Mouse (Mus musculus): ENCODE measurements around the gene Hcar2. TPM values are rescaled to one million over a fixed set of nuclear protein-coding genes. Genes with fewer than 3 reads are reported as not detected.

Gene Hcar2
- polyA plus RNA-seq (2016; fragmentation: Nextera tagmentation; extraction: Ambion mirVana) = 0.17 and 0.18 TPM in 2 replicates

DNA sequence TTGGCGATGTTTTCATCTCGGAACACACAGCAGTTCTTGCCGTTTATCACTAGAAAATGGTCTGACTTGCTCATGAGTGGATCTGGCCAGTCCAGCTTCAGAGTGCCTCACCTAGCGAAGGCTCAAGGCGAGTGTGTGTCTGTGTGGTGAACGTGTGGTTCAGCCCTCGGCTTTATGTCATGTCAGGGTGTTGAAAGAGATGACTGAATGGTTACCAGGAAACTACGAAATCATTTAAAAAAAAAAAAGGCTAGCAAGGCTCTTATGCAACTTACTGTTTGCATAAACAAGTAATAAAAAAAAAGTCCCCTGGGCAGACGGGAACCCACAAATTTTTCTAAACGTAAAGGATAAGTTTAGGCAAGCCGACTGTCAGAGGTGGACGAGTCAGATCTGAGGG lies at the start of gene Hcar2:
Gene Hcar2 (minus strand): TSS at position 135 of the 400 bp plus-strand sequence.
- Histone ChIP-seq H3K9ac (no peak within 1 kb of the TSS), H3K4me1 (peaks cover 4% of the 10 kb centered on the region), H3K4me2 (no peak within 1 kb of the TSS), H3K27ac (no peak within 1 kb of the TSS), H3K4me3 (no peak within 1 kb of the TSS), H3K9me3 (replicated peaks) (no peaks in the 10 kb centered on the region), H3K27me3 (replicated peaks) (no peaks in the 10 kb centered on the region), H3K36me3 (no peaks in the 10 kb centered on the region)
- WGBS (ENCODE audit: insufficient replicate concordance) = 69% methylated on average over 12 of the region's 12 CpGs
- no peak for ATAC-seq

DNA sequence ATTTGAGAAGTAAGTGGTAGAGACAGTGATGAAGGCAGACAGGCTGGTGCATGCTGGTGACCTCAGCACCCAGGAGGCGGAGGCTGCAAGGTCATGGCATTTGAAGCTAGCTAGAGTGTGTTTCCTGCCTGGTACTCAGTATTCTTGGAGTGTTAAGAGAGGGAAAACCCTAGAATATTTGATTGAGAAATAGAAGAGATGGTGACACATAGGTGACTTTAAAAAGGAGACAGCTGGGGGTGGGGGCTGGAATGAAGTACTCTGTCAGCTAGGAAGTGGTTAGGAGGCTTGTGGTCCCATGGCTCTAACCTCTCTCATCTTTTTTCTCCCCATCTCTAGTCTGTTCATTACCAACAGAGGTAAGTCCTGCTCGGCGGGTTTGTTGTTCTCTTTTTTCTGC lies 49.6 kb upstream of the Hcar2 start:
- Histone ChIP-seq H3K4me3 (no peak overlapping the region), H3K9me3 (replicated peaks) (no peaks in the 10 kb centered on the region), H3K9ac (no peak overlapping the region), H3K27me3 (replicated peaks) (no peaks in the 10 kb centered on the region), H3K36me3 (peaks cover 95% of the 10 kb centered on the region), H3K4me2 (no peak overlapping the region), H3K4me1 (0 out of 2 replicates have a peak, but pooled peaks cover 14% of the 10 kb centered on the region), H3K27ac (no peak overlapping the region)
- 71% methylated on average over 3 of the region's 3 CpGs for WGBS (ENCODE audit: insufficient replicate concordance)
- ATAC-seq = no peak

- Histone ChIP-seq H3K4me2 (peak overlapping the region; percentile 89), H3K27ac (peak overlapping the region; percentile 85), H3K4me3 (peak overlapping the region; percentile 93), H3K4me1 (peaks cover 39% of the 10 kb centered on the region), H3K9ac (peak overlapping the region; percentile 97), H3K9me3 (replicated peaks) (no peaks in the 10 kb centered on the region), H3K27me3 (replicated peaks) (no peaks in the 10 kb centered on the region), H3K36me3 (peaks cover 44% of the 10 kb centered on the region)
- 3% methylated on average over 10 of the region's 10 CpGs for WGBS (ENCODE audit: insufficient replicate concordance)
- no peak for ATAC-seq
Measured at GRCm38 (mm10) chr5:123907631-123907977, 42.3 kb upstream of the Hcar2 start.

GRCm38 (mm10) chr5:123906976-123907630 lies 41.8 kb upstream of the Hcar2 start, which contains the start of gene Denr:
Gene Denr (plus strand): TSS chr5:123907175.
- H3K4me3 ChIP-seq = peak within 1 kb of the TSS; percentile 93
- peaks cover 39% of the 10 kb centered on the region for H3K4me1 ChIP-seq
- H3K36me3 ChIP-seq = peaks cover 39% of the 10 kb centered on the region
- peak within 1 kb of the TSS; percentile 97 for H3K9ac ChIP-seq
- no peaks in the 10 kb centered on the region for H3K27me3 ChIP-seq (replicated peaks)
- peak within 1 kb of the TSS; percentile 89 for H3K4me2 ChIP-seq
- no peaks in the 10 kb centered on the region for H3K9me3 ChIP-seq (replicated peaks)
- peak; percentile 92 for ATAC-seq
- peak within 1 kb of the TSS; percentile 85 for H3K27ac ChIP-seq
- WGBS (ENCODE audit: insufficient replicate concordance) = under 1% methylated on average over 61 of the region's 61 CpGs

DNA sequence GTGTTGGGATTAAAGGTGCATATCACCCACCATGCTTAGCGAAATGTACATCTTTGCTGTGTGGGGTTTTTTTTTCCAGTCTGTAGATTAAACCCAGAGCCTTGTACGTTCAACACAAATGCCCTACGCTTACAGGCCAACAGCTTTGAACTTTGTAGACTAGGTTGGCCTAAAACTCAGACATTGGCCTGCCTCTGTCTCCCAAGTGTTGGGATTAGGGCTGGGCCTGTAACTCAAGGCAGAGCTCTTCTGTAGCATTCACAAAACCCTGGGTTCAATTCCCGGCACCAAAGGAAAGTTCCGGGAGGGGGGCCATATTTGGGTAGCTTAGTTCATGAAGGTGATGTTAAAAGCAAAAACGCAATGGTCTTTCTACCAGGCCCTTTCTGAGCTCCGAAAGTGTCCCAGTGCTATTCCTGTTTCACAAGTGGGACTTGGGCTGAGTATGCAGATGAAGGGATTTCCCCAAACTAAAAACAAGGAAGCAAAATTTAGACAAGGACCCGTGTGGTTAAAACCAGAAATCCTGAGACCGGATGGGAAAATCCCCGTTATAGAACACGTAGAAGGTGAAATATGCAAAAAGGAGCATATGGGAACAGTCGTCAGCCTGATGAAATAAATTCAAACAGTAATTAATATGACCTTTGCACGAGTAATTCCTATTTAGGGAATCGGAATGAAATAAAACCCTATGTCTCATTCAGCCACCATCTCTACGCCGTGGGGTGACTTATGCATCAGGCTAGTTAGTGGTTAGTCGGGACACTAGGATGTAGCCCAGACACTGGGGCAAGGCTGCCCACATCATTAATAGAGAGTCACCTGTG lies 41.1 kb upstream of the Hcar2 start:
- no peak for ATAC-seq
- no peak overlapping the region for H3K27ac ChIP-seq
- H3K4me2 ChIP-seq = peak overlapping the region; percentile 89
- WGBS (ENCODE audit: insufficient replicate concordance) = 62% methylated on average over 17 of the region's 17 CpGs
- H3K9ac ChIP-seq = peak overlapping the region; percentile 15; the same call in 1 of the 2 replicates
- no peaks in the 10 kb centered on the region for H3K9me3 ChIP-seq (replicated peaks)
- peaks cover 39% of the 10 kb centered on the region for H3K4me1 ChIP-seq
- peaks cover 32% of the 10 kb centered on the region for H3K36me3 ChIP-seq
- 0 out of 2 replicates have a peak, but pooled peaks cover under 1% of the 10 kb centered on the region for H3K27me3 ChIP-seq (replicated peaks)
- H3K4me3 ChIP-seq = peak overlapping the region; percentile 93

DNA sequence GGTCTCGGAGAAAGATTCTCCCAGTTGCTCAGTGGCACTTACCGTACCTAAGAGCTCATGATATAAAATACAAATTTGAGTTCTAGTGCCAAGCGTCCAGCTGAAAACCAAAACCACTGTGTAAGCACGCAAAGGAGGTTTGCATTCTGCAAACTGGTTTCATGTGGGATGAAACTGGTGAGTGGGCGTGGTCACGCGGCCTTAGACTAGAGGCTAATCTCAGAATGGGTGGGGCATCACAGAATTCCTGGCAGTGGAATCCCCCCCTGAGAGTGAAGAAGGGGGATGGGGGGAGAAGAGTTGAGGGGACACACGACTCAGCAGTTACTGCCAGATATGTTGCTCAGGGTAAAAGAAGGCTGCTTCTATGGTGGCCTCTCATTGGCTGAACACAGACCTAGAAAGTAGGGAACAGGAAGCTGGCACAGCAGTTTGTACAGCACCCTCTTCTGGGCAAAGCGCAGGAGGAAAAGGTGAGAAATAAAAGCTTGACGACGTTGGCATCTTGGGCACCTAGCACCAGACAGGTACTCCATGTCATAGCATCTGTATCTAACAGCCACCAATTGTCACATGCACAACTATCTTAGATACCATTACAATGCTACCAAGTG lies 38.9 kb upstream of the Hcar2 start:
- no peak overlapping the region for H3K9ac ChIP-seq
- 61% methylated on average over 11 of the region's 11 CpGs for WGBS (ENCODE audit: insufficient replicate concordance)
- H3K4me1 ChIP-seq = peaks cover 25% of the 10 kb centered on the region
- no peak overlapping the region for H3K4me3 ChIP-seq
- H3K27me3 ChIP-seq (replicated peaks) = 0 out of 2 replicates have a peak, but pooled peaks cover 3% of the 10 kb centered on the region
- no peaks in the 10 kb centered on the region for H3K9me3 ChIP-seq (replicated peaks)
- H3K4me2 ChIP-seq = no peak overlapping the region
- H3K27ac ChIP-seq = no peak overlapping the region
- no peak for ATAC-seq
- peaks cover 11% of the 10 kb centered on the region for H3K36me3 ChIP-seq

DNA sequence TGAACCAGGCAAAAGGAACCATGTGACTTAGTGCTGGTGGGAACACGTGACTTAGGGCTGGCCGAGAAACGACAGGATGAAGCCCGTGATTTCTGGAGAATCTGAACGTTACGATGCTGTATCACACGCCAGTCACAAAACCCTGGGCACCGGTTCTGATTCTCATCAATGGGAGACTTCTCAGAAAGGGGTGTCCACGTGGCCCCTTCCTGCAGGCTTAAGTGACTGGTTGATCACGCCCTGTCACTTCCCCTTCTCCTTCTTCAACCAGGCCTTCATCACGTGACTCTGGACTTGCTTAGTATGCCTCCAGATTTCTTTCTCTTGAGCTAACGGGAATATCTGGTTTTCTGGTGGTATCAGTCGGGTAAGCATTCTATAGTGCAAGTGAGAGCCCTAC lies 32.1 kb upstream of the Hcar2 start:
- 42% methylated on average over 13 of the region's 13 CpGs for WGBS (ENCODE audit: insufficient replicate concordance)
- ATAC-seq = no peak

DNA sequence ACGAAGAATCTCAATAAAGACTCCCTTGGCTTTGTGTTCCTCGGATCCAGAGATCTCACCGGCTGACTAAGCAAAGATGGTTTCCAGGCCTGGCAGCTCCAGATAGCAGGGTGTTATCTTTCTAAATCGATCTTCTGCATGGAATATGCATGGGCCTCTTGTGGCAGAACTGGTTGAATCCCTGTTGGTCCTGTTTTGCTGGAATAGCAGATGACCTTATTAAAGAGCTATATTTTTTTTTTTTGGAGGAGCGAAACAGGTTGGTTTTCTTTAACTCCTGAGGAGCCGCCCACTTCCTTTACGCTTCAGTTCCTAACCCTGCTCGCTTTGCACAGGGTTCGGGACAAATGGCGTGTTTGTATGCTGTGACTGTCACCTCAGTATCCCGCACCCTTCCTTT lies 31.1 kb upstream of the Hcar2 start:
- no peak for ATAC-seq
- H3K4me1 ChIP-seq = peaks cover 9% of the 10 kb centered on the region
- 68% methylated on average over 11 of the region's 11 CpGs for WGBS (ENCODE audit: insufficient replicate concordance)
- H3K27me3 ChIP-seq (replicated peaks) = 0 out of 2 replicates have a peak, but pooled peaks cover 3% of the 10 kb centered on the region
- no peak overlapping the region for H3K4me3 ChIP-seq
- H3K4me2 ChIP-seq = no peak overlapping the region
- H3K9me3 ChIP-seq (replicated peaks) = no peaks in the 10 kb centered on the region
- H3K9ac ChIP-seq = no peak overlapping the region
- H3K36me3 ChIP-seq = no peaks in the 10 kb centered on the region
- no peak overlapping the region for H3K27ac ChIP-seq

More for the DNA sequence above, 32.1 kb upstream of the Hcar2 start:
- no peak overlapping the region for H3K4me2 ChIP-seq
- 0 out of 2 replicates have a peak, but pooled peaks cover 3% of the 10 kb centered on the region for H3K27me3 ChIP-seq (replicated peaks)
- no peaks in the 10 kb centered on the region for H3K36me3 ChIP-seq
- H3K9ac ChIP-seq = no peak overlapping the region
- H3K4me1 ChIP-seq = 0 out of 2 replicates have a peak, but pooled peaks cover 2% of the 10 kb centered on the region
- no peaks in the 10 kb centered on the region for H3K9me3 ChIP-seq (replicated peaks)
- no peak overlapping the region for H3K27ac ChIP-seq
- H3K4me3 ChIP-seq = no peak overlapping the region

DNA sequence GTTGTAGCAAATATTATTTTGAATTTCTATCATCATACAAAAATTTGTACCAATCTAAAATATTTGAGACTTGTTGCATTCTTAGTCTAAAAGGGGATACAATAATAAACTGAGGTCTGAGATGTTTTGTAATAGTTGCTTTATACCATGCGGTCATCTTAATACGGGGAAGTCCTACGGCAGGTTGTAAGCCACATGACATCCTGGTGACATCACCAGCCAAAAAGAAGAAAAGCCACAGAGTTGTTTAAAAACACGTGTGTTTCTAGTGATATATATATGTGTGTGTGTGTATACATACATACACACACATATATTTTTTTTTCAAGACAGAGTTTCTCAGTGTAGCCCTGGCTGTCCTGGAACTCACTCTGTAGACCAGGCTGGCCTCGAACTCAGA lies 28.2 kb upstream of the Hcar2 start:
- WGBS (ENCODE audit: insufficient replicate concordance) = 61% methylated on average over 5 of the region's 5 CpGs
- Histone ChIP-seq H3K27me3 (replicated peaks) (no peaks in the 10 kb centered on the region), H3K36me3 (no peaks in the 10 kb centered on the region), H3K9ac (no peak overlapping the region), H3K9me3 (replicated peaks) (no peaks in the 10 kb centered on the region), H3K4me2 (no peak overlapping the region), H3K4me1 (peaks cover 13% of the 10 kb centered on the region), H3K4me3 (no peak overlapping the region), H3K27ac (no peak overlapping the region)
- no peak for ATAC-seq

- ATAC-seq = no peak
- Histone ChIP-seq H3K4me2 (no peak overlapping the region), H3K9ac (no peak overlapping the region), H3K4me1 (peaks cover 13% of the 10 kb centered on the region), H3K27me3 (replicated peaks) (no peaks in the 10 kb centered on the region), H3K9me3 (replicated peaks) (no peaks in the 10 kb centered on the region), H3K27ac (no peak overlapping the region), H3K4me3 (no peak overlapping the region), H3K36me3 (no peaks in the 10 kb centered on the region)
- 19% methylated on average over 6 of the region's 6 CpGs for WGBS (ENCODE audit: insufficient replicate concordance)
Measured at GRCm38 (mm10) chr5:123891669-123892068, 26.4 kb upstream of the Hcar2 start.

DNA sequence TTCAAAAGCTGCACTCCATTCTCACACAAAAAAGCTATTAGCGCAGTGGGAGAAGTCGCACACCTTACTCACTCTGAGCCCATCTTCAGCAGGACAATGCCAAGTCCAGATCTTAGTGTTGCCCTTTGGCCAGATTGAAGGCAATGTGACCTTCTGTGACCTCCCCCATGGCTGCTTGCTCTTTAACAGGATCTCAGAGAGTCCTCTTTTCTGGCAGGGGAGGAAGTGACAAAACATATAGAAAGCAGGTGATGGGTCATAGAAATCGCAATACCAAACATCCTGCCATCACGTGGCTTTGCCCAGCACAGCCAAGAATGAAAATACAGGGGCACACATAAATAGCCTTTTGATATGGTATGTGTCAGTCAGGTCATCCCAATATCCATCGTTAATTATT lies 25.7 kb upstream of the Hcar2 start:
- Histone ChIP-seq H3K27ac (no peak overlapping the region), H3K27me3 (replicated peaks) (no peaks in the 10 kb centered on the region), H3K4me3 (no peak overlapping the region), H3K36me3 (no peaks in the 10 kb centered on the region), H3K9ac (no peak overlapping the region), H3K4me1 (peaks cover 11% of the 10 kb centered on the region), H3K4me2 (no peak overlapping the region), H3K9me3 (replicated peaks) (no peaks in the 10 kb centered on the region)
- WGBS (ENCODE audit: insufficient replicate concordance) = 77% methylated on average over 5 of the region's 5 CpGs
- ATAC-seq = no peak

GRCm38 (mm10) chr5:123890312-123890711 lies 25.0 kb upstream of the Hcar2 start:
- ATAC-seq = no peak
- H3K9me3 ChIP-seq (replicated peaks) = no peaks in the 10 kb centered on the region
- no peak overlapping the region for H3K4me3 ChIP-seq
- H3K4me2 ChIP-seq = no peak overlapping the region
- H3K9ac ChIP-seq = no peak overlapping the region
- 57% methylated on average over 2 of the region's 2 CpGs for WGBS (ENCODE audit: insufficient replicate concordance)
- H3K4me1 ChIP-seq = peaks cover 11% of the 10 kb centered on the region
- H3K36me3 ChIP-seq = no peaks in the 10 kb centered on the region
- no peaks in the 10 kb centered on the region for H3K27me3 ChIP-seq (replicated peaks)
- no peak overlapping the region for H3K27ac ChIP-seq
